Mouse (Mus musculus): ENCODE data around the gene Gm10717.
"Not testable (repeated sequence)": the region's sequence is repeated elsewhere in the genome, so short reads cannot be mapped to it uniquely, and the experiment has no call there.

DNA sequence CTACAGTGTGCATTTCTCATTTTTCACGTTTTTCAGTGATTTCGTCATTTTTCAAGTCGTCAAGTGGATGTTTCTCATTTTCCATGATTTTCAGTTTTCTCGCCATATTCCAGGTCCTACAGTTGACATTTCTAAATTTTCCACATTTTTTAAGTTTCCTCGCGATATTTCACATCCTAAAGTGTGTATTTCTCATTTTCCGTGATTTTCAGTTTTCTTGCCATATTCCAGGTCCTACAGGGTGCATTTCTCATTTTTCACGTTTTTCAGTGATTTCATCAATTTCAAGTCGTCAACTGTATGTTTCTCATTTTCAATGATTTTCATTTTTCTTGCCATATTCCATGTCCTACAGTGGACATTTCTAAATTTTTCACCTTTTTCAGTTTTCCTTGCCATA lies 9.9 kb upstream of the Gm10717 start, which contains the start of gene Gm10720:
- not testable (repeated sequence) for TF ChIP-seq GATA1 (IDR thresholded peaks at IDR 0.05; ENCODE audit: borderline replicate concordance, low read length); FLI1 (IDR thresholded peaks at IDR 0.05; ENCODE audit: low read length)

All from megakaryocyte, embryonic 14.5 days (primary cell).